Mouse (Mus musculus) bone marrow, adult 2 months (tissue): ENCODE results near the gene Tnfrsf13b. TPM values are rescaled to one million over a fixed set of nuclear protein-coding genes. Genes with fewer than 3 reads are reported as not detected.

Experiments used
- H3K27ac ChIP-seq: fragments of 200-500 bp; 2 replicates; pipeline ENCODE4 v1.5.1; 2012; ENCODE audit warnings: low read depth, mild to moderate bottlenecking, control low read depth, inconsistent platforms, low read length; ENCODE audit not compliant: control insufficient read depth, poor library complexity, insufficient read depth
- H3K4me1 ChIP-seq: fragments of 200-500 bp; 2 replicates; pipeline ENCODE4 v1.6.1; 2011; ENCODE audit warnings: low read length; ENCODE audit not compliant: control insufficient read depth, insufficient read depth
- H3K4me3 ChIP-seq: fragments of 200-500 bp; replicated peaks from 2 replicates; pipeline ENCODE3; 2011; ENCODE audit warnings: mild to moderate bottlenecking, low read depth, low read length, control low read depth; ENCODE audit not compliant: control insufficient read depth
- CTCF ChIP-seq: fragments of 200-500 bp; IDR thresholded peaks from 2 replicates; pipeline ENCODE4 v1.5.1; 2011; ENCODE audit warnings: low read length, control low read depth; ENCODE audit not compliant: control insufficient read depth, insufficient read depth
- POLR2A ChIP-seq: fragments of 200-500 bp; IDR thresholded peaks from 2 replicates; pipeline ENCODE4 v1.6.1; 2011; ENCODE audit warnings: low read depth, mild to moderate bottlenecking, control low read depth, low read length, borderline replicate concordance; ENCODE audit not compliant: control insufficient read depth
- WGBS: fragments of 180-500 bp; shearing (Covaris S2); methylation state at CpG from one replicate; pipeline ENCODE4 v1.1.7; 2018; 5-methylcytosine and 5-hydroxymethylcytosine counted together
- polyA plus RNA-seq: library from polyadenylated mRNA; stranded (reverse); fragments of >200 nt; gene quantifications from 2 replicates; pipeline ENCODE4 v1.2.4, GENCODE M21; 2011; ENCODE audit warnings: low replicate concordance; ENCODE audit not compliant: missing spikeins, insufficient read depth, insufficient read length

The Tnfrsf13b gene
- polyA plus RNA-seq, 1 experiment: 21.8 TPM

GRCm38 (mm10) chr11:61104241-61104901 lies 22.2 kb upstream of the Tnfrsf13b start:
- WGBS: 20% methylated on average over 20 of the region's 20 CpGs
- Histone ChIP-seq H3K27ac (no peak overlapping the region), H3K4me1 (peaks cover 5% of the 10 kb centered on the region), H3K4me3 (no peak overlapping the region)
- peak; percentile 100 for TF ChIP-seq CTCF
- no peak for TF ChIP-seq POLR2A

GRCm38 (mm10) chr11:61108911-61109361 lies 17.6 kb upstream of the Tnfrsf13b start:
- peaks cover 17% of the 10 kb centered on the region for H3K4me1 ChIP-seq
- H3K4me3 ChIP-seq: peak overlapping the region; percentile 41
- H3K27ac ChIP-seq: peak overlapping the region; percentile 82
- peak; percentile 32; the same call in 1 of the 2 replicates for TF ChIP-seq POLR2A
- TF ChIP-seq CTCF: no peak
- 48% methylated on average over 12 of the region's 12 CpGs for WGBS

- 55% methylated on average over 6 of the region's 6 CpGs for WGBS
- no peak overlapping the region for H3K4me3 ChIP-seq
- TF ChIP-seq CTCF: no peak
- no peak for TF ChIP-seq POLR2A
- H3K4me1 ChIP-seq: peaks cover 17% of the 10 kb centered on the region
- peak overlapping the region; percentile 82 for H3K27ac ChIP-seq
These were observed 16.8 kb upstream of the Tnfrsf13b start for GRCm38 (mm10) chr11:61109707-61110106.

- peak overlapping the region; percentile 30; the same call in 1 of the 2 replicates for H3K27ac ChIP-seq
- H3K4me1 ChIP-seq: peaks cover 17% of the 10 kb centered on the region
- H3K4me3 ChIP-seq: no peak overlapping the region
- TF ChIP-seq POLR2A (no peak), CTCF (peak; percentile 5; the same call in 1 of the 2 replicates)
- 86% methylated on average over 10 of the region's 10 CpGs for WGBS
These were observed 16.4 kb upstream of the Tnfrsf13b start for GRCm38 (mm10) chr11:61110113-61110512.

GRCm38 (mm10) chr11:61110928-61111327 lies 15.6 kb upstream of the Tnfrsf13b start:
- Histone ChIP-seq H3K4me3 (no peak overlapping the region), H3K27ac (no peak overlapping the region), H3K4me1 (peaks cover 17% of the 10 kb centered on the region)
- TF ChIP-seq POLR2A (no peak), CTCF (no peak)
- 48% methylated on average over 1 of the region's 1 CpGs for WGBS

GRCm38 (mm10) chr11:61111472-61111871 lies 15.1 kb upstream of the Tnfrsf13b start:
- TF ChIP-seq POLR2A (no peak), CTCF (no peak)
- H3K4me3 ChIP-seq: no peak overlapping the region
- no peak overlapping the region for H3K27ac ChIP-seq
- WGBS: 86% methylated on average over 4 of the region's 4 CpGs
- peaks cover 18% of the 10 kb centered on the region for H3K4me1 ChIP-seq

- Histone ChIP-seq H3K4me1 (peaks cover 20% of the 10 kb centered on the region), H3K4me3 (no peak overlapping the region), H3K27ac (peak overlapping the region; percentile 55)
- no peak for TF ChIP-seq POLR2A
- TF ChIP-seq CTCF: no peak
- 42% methylated on average over 8 of the region's 8 CpGs for WGBS
These were observed 14.1 kb upstream of the Tnfrsf13b start for GRCm38 (mm10) chr11:61112323-61112995.

GRCm38 (mm10) chr11:61116226-61116625 lies 10.3 kb upstream of the Tnfrsf13b start:
- H3K4me1 ChIP-seq: peaks cover 9% of the 10 kb centered on the region
- H3K27ac ChIP-seq: peak overlapping the region; percentile 89
- TF ChIP-seq CTCF (no peak), POLR2A (no peak; the same call in 1 of the 2 replicates)
- H3K4me3 ChIP-seq: no peak overlapping the region
- WGBS: 3% methylated on average over 8 of the region's 8 CpGs
